Mouse (Mus musculus): ENCODE measurements at regions not wholly inside any gene's neighbourhood (a gene's known extent, or its start where the extent isn't known, plus 50 kb on each side); places are given as distances from the start of the nearest gene placed in this dataset.

DNA sequence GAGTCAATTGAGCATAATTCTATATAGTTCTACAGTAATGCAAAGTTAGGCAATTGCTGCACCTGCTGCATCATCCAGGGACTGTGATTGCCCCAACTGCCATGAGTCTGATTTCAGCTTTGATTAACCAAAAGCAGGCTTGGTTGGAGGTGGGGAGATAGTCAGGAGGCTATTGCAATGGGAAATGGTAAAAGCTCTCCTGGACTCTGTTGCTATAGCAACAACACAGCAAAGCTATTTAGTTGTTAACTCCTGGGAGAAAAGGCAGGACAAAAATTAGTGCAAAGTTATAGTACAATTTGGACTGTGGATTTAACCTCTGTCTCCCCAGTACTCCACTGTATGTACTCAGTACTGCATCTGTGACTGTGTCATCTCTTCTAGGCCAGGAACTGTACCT, 51.7 kb upstream of the Rasgrf1 start:
- DNase-seq (ENCODE audit: low read depth, low spot score) = no peak

DNA sequence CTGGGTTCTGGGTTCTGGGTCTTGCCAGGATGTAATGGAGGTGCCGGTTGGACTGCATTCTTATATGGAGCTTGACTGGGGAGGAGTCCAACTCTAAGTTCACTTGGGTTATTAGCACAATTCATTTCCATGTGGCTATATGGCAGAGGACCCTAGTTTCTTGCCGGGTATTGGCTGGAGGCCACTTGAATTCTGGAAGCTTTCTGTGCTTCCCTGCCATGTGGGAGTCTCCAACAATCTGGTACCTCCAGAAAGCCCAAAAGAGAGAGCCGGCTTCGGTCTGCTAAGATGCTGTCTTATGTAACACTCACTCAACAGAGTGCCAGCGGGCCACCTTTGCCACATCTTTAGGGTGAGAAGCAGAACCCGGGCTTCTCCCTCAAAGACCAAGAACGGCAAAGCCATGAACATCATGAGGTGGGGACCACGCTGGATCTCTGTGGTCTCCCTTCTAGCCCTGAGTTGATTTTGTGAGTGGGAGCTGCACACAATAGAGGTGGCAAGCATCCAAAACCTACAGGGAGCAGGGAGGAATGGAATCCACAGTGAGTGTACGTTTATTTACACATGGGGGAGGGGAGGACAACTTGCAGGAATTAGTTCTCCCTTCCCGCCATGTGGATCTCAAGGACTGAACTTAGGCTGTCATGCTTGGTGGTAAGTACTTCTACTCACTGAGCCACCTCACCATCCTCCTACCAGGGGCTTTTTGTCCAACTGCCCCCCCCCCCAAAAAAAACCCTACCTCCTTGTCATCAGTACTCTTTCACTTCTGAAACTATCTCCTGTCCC, 59.0 kb upstream of the Rasgrf1 start:
- DNase-seq (ENCODE audit: low read depth, low spot score) = no peak

DNA sequence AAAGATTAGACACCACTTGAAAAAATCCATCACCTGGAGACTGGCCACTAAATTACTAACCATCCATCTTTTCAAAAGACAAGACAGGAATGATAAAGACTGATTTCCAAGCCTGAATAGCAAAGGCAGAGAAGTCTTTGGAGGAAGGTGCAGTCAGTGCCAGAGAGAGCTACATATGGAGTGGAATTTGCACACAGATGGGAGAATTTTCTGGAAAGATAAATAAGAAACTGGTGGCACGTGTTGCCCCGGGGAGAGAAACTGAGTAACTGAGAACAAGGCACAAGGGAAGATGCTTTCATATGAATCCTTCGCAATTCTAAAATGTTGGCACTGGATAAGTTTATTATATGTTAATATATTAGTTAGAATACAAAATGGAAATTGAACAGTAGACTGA, 59.8 kb upstream of the Rasgrf1 start:
- DNase-seq (ENCODE audit: low read depth, low spot score) = no peak

DNA sequence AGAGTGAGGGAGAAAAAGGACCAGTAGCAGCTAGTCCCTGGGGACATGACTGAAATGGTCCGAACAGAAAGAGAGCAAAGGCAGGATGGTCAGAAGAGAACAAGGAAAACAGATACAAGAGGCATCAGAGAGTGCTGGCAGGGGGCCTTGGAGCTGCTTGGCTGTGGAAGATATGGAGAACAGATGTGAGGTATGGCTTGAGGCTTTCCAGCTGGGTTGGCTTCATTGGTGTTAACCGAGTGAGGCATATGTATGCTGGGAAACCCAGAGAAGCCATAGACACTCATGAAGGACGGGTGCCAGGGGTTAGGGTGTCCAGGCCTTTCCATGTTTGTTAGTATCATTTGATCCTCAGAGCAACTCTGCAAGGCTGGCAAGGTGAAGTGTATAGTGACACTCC, 61.1 kb upstream of the Rasgrf1 start:
- DNase-seq (ENCODE audit: low read depth, low spot score) = no peak

DNA sequence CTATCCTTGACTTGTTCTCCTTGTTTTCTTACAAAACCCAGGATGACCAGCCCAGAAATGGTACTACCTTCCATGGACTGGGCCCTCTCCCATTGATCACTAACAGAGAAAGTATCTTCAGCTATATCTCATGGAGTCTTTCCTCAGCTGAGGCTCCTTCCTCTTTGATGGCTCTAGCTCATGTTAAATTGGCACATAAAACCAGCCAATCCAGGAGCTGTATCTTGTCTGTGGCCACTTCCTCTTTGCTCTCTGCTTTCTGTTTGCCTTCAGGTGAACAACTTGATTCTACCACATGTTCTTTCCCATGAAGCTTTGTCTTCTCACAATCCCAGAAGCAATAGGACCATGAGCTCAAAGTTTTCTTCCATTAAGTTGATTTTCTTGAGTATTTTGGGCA, 62.7 kb upstream of the Rasgrf1 start:
- no peak for DNase-seq (ENCODE audit: low read depth, low spot score)

DNA sequence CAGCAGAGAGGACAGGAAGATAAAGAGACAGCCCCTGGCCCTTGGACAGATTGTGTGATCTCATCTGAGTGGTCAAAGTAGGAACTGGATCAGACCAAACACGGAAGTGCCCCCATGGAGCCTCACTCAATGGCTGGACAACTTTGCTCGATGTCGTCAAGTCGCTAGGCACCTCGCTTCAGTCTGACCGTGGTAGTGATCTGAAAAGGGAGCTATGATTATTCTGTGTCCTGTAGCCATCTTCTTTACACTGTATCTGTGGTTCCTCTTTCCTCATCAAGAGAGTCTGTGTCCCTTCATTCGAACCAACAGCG, 67.0 kb upstream of the Rasgrf1 start:
- DNase-seq (ENCODE audit: low read depth, low spot score) = no peak

DNA sequence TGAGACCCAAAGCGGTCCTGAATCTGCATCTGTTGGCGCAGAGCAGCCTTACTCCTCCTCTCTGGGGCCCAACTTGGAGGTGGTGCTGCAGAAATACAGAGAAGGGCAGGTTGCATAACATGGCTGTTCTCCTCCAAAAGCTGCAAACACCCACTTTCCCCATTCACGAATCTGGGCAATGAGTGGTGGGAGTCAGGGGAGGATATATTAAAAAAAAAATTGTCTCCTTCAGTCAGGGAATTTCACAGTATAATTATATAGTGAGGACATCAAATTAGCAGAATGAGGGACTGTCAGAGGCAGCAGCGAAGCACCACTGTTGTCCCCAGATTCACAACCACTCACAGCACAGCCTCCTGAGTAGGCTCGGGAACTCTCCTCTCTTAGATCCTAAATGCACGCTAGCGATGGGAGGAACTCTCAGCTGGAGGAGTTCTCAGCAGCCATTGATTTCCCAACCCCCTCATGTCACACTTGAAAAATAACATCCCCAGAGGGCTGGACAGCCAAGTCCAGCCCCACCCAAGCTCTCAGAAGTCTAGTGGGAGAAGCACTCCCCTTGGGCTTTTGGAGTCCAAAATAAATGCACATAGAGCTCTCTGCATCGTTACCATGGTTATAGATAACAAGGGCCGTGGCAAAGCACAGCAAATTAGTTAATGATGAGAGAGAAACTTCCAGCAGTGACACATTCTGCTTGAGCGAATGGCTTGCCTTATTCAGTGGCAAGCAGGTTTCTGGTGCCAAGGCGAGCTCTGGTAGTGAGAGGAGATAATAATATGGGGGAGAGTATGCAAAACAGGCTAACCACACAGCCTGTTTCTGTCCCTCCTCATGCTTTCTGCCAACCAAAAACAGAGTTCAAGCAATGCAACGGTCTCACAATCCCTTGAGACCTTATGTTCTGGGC, 67.6 kb upstream of the Rasgrf1 start:
- DNase-seq (ENCODE audit: low read depth, low spot score) = no peak

DNA sequence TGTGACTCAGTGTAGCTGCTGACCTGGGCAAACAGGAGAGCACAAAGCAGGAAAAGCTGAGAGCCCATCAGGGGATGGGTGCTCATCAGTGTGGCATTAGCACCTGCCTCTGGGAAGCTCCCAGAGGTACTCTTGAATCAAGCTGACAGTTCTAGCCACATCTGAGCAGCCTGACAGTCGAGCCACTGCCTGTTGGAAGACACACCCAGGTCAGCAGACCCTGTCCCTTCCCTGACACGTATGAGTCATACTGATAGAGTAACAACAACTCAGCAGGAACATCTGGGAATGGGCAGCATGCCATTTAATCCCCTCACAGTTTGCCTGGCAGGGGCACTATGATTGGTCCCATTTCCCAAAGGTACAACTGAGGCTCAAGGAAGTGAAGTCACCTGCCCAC, 68.3 kb upstream of the Rasgrf1 start:
- DNase-seq (ENCODE audit: low read depth, low spot score) = peak; percentile 29

DNA sequence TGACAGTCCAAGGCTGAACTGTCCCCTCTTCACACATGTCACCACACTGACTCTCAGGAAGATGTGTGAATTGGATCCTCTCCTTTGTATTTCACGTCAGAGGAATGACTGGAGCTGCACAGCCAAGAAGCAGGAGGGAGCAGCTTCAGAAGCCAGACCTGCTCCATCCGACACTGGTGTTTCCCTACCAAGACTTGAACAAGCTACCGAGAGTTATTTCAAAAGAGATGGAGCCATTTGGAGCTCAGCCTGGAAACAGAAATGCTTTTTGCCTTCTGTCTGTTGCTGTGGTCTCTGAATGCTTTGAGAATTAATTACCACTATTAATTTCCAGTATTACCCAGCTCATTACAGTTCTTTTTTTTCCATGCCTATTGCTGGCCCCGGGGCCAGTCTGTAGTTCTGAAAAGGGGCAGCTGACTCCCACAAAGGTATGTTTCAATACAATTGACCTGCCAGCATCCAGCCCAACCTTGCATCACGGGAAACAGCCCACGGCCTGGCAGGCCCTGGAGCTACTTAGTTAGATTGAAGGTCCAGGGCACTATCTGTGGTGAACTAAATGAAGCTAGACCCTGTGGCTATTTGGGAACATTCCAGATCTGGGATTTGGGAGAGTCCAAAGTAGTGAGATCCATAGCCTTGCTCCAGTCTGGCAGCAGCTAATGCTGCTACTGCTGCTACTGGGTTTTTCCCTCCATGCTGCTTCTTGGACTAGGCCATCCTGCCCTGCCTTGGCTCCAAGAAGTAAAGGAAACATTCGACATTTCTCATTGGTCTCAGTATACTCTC, 73.1 kb upstream of the Rasgrf1 start:
- DNase-seq (ENCODE audit: low read depth, low spot score) = no peak

DNA sequence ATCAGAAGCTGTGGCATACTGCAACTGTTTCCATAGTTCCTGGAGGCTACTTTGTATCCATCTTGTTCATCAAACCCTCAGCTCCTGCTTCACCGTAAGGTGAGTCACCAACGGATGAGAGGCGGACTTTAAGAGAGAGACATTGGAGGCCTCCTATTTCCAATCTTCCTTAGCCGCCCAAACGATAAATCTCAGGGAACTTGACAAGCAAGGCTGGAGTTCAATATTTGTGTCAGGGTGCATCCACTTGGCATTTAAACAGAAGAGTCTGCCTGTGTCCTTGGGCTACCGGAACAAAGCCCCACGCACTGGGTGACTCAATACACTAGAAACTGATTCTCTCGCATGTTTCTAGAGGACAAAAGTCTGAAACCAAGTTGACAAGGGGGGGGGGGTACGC, 76.1 kb upstream of the Rasgrf1 start:
- DNase-seq (ENCODE audit: low read depth, low spot score) = no peak

DNA sequence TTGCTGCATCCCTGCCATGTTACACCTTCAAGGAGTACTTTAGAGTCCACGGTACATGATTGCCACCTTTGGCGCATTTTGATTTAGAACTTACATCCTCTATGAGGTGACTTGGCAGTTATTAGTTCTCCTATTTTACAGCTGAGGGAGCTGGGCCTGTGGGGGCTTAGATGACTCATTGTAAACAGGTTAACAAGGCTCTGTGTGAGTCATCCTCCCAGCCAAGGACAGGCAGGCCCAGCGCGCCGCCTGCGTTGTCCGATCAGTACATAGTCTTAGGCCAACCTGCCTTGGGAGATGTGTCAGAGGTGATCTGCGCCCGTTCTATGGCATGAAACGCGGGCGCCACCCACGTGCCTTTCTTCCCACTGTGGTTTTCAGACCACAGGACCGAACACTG, 77.9 kb upstream of the Rasgrf1 start:
- DNase-seq (ENCODE audit: low read depth, low spot score) = peak; percentile 26

DNA sequence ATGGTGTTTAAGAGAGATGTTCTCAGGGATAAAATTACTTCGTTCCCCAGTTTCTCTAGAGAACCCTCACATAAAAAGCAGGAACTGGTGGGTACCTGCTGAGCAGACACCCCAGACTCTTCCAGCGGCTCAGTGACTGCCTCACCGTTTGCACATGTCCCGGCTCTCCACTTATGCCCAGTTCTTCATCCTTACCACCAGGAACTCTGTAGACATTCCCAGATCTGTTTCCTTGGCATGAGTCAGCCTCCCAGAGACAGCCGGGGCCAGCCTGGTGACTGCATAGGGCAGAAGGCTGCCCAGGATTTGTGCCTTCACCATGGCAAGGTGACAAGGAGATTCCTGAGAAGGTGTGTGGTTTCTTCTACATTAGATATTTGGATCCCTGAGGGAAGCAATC, 81.6 kb upstream of the Rasgrf1 start:
- no peak for DNase-seq (ENCODE audit: low read depth, low spot score)

DNA sequence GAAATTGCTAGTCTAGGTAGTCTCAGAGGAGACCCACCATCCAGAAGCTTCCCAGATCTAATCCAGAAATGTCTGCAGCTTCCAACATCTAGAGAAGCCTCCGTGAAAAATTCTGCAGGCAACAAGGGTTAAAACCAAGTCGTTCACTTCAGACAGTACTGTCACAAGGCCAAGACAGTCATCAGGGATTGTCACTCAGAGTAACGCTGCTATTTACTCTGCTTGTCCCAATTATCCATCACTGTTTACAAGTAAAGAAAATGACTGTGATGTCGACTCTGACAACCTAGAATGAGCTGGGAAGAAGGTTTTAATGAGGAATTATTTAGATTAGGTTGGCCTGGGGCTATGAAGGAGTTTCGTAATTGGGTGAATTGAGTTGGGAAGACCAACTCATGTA, 82.1 kb upstream of the Rasgrf1 start:
- no peak for DNase-seq (ENCODE audit: low read depth, low spot score)

DNA sequence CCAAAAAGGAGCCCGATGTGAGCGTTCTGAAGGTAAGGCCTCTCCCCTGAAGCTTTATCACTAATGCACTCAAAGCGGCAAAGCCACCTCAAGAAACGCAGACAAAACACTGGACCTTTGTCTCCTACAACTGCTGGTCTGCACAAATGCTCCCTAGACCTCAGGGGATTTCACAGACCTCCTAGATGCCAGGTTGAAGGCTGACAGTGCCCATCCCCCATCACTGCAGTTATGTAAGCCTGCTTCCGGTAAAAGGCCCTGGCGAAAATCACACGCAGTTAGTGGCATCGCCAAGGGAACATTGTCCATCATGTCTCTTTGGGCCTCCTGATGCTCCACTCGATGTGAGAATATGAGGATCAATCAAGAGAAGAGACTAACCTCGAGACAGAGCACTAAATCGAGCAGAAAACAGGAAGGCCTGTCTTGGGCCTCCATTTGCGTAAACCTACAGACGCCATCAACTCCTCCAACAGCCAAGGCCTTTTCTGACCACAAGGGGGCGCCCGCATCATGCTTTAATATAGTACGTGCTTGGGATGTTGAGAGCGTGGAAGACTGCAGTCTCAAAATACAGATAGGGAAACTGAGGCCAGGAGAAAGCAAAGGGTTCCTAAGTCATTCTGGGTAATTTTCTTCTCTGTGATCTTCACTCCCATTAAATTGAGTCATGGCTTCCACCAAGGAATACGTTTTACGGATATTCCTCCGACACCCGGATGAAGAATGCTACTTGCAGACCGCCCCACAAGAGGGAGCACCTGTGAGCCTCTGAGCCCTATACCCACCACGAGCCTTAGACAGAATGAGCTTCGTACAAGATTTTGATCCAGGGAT, 82.8 kb upstream of the Rasgrf1 start:
- peak; percentile 74 for DNase-seq (ENCODE audit: low read depth, low spot score)

DNA sequence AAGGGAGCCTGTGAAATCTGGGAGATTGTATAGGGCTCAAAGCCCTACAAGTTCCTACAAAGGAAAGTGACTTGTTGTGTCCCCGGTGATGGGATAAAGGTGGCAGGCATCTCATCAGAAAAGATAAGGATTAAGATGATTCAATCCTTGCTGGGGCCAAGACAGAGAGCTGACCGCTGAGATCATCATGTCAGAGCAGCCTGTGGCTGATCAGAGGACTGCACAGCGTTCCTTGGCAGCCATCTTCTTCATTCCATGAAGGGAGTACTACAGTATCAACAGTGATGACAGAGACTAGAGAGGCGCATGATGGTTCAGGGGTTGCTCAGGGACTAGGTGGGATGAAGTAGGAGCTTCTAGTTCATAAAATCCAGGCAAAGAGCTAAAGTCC, 83.6 kb upstream of the Ankrd34c start:
- DNase-seq (ENCODE audit: low read depth, low spot score) = no peak

DNA sequence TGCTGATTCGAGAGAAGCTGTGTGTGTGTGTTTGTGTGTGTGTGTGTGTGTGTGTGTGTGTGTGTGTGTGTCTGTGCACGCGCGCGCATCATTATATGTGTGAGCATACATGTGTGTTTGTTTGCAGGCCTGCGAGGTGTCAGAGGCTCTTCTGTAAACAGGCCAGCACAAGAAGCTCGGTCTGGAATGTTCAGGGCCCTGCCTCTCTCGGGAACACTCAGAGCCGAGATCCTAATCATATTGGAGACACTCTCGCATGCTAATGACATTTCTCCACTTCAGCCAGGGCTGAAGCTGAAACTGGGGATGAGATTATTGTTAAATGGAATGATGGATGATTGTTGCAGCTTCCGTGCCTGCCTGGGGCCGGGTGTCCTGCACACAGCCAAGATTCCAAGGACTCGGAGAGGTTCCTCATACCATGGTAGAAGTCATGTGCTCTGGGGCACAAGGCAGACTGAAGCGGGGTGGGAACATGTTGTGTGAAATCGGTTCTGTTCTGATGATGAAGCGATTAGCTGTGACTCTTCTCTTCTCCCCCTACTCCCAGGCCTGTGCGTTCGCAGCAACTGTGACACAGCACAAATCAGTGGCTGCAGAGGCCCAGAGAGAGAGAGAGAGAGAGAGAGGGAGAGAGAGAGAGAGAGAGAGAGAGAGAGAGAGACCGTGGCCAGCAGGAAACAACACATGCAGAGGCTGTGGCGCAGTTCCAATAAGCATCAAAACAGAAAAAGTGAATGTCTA, 83.0 kb upstream of the Ankrd34c start:
- DNase-seq (ENCODE audit: low read depth, low spot score) = peak; percentile 11

DNA sequence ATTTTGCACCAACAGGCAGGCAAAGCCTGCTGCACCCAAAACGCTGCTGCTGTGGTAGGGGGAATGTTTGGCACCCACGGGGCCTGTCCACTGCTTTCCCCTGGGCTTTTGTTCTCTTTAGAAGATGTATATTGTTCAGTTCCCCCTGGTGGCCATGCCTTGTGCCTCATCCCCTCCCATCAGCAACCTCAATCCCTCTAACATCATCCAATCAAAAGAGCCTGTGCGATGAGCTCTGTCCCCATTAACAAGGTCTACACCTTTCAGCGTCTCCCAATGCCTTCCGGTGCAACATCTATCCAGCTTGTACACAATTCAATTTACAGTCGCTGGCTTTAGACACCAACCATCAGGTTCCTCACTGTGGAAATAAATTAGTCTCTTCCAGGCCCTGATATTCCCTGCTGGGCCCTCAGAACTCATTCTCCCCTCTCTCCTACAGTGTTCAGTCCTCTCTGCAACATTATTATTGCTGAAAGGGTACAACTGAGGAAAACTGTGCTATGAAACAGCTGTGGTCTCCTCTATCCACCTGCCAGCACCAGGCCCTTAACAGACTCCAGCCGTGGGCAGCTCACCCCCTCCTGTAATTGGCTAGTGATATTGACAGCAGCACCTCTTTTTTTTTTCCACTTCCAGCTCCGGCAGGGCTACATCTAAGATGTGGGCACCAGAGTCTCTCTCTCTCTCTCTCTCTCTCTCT, 75.5 kb upstream of the Ankrd34c start:
- DNase-seq (ENCODE audit: low read depth, low spot score) = no peak

DNA sequence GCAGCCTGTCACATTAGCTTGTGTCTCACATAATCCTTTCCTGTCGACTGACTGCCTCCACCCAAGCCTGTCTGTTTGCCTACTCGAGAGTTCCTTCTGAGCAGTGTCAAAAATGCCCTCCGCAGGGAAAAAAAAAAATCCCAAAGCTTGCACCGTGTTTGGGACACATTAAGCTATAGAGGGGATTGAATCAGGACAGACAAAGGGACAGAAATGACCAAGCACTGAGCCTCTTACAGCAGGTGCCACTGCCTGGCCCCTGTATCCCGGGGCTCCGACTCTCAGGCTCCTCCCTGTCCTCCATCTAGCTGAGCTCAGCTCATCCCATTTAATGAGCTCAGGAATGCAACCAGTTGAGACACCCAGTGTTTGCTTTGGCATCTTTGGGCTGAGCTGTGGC, 69.1 kb upstream of the Ankrd34c start:
- no peak for DNase-seq (ENCODE audit: low read depth, low spot score)

DNA sequence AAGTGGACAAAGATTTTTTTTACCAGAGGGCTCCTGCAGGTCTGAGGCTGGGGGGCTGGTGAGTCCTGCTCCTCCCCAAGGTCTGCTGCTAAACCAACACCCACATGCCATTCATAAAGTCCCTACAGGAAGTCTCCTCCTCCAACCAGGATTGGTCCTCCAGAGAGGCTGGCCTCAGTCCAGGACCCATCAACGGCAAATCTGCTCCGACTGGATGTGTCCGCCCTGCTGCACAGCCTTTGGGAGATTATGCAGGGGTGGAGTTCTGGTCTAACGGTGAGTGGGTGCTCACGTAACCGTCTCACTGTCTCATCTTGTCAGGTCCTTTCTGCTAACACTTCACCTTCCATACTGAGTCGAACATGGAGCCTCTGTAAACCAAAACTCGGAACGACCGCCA, 64.4 kb upstream of the Ankrd34c start:
- DNase-seq (ENCODE audit: low read depth, low spot score) = no peak

DNA sequence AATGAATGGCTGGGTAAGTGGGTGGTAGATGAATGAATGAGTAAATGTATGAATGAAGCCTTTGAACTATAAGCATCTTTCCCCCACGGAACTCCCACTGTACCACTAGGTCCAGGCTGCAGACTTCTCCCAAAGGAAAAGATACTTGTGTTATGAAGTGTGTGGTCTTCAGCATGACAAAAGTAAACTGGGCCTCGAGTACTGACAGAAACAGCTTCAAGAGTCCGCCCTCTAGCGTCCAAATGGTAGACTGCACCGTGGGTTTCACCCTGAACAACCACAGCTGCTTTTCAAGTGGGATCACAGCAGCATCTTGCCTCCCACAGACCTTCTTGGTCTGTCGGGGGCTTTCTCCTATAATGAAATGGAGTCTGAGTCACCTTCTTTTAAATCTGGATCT, 54.7 kb upstream of the Ankrd34c start:
- peak; percentile 77 for DNase-seq (ENCODE audit: low read depth, low spot score)

All from 3T3-L1 (cell line).